Mouse (Mus musculus): ENCODE measurements around the gene Hoxc5.

The Hoxc5 gene

DNA sequence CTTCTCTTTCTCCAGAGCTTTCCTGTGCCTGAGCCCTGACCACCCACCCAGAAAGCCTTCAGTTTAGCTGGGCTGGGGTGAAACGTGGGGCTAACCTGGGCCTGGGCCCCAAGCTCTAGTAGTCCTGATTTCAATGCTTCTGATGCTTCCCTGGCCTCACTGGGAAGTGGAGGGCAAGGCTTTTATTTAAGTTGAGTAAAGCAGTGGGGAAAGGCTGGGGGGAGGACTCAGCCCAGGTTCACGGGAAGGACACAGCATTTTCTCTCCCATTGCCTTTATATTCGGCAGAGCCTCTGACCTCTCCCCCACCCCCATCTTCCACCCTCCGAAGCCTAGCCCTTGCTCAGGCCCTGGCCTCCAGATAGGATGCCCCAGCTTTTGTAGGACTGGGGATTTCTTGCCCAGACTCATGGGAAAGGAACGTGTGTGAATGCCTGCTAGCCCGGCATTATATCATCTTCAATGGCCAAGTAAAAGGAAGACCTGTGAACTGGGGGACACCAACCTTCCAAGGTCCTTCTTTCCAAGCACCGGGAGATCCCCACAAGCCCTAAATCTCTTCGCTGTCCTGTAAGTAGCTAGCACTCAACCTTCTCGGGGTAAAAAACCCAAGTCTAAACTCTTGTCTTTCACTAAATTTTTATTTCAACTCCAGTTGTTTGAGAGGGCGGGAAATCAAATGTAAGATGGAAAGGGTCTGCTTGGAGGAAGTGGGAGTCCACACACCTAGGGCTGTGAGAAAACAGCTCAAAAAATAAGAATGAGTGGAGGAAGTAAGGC is 71.6 kb downstream of the Hoxc5 start:
- DNase-seq (ENCODE audit: low spot score in 2 of 2), result no peak

DNA sequence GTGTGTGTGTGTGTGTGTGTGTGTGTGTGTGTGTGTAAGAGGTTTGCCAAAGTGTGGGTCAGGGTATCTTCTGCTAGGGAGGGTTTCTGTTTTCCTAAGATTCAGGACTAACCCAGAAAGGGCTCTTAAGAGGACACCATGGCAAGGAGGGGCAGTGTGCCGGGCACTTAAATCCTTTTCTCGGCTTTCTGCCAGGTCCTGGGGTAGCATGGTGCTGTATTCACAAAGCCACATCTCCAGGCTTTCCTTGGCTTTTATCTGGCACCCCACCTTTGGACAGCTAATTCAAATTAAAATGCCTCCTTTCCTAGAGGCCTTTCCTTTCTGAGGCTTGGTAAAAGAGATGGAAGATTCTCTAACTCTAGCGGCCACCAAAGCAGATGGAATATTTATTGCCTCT is 72.4 kb downstream of the Hoxc5 start:
- no peak for DNase-seq (ENCODE audit: low spot score in 2 of 2)

DNA sequence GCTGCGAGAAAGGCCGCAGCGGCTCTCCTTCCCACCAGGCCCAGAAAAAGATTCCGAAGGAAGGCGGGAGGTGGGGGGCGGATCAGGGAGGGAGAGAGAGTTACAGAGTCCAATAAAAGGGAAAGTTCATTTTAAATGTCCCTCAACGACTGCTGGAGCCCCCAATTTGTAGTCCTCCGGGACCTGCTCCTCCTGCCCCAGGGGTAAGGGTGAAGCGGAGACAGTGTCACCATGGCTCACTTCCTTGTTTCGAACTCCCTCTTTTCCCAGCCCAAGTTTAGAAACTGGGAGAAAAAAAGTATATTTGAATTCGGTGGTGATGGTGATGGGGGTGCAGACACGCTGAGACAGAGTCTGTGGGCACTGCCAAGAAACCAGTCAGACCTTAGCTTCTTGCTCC is 73.4 kb downstream of the Hoxc5 start:
- no peak for DNase-seq (ENCODE audit: low spot score in 2 of 2)

DNA sequence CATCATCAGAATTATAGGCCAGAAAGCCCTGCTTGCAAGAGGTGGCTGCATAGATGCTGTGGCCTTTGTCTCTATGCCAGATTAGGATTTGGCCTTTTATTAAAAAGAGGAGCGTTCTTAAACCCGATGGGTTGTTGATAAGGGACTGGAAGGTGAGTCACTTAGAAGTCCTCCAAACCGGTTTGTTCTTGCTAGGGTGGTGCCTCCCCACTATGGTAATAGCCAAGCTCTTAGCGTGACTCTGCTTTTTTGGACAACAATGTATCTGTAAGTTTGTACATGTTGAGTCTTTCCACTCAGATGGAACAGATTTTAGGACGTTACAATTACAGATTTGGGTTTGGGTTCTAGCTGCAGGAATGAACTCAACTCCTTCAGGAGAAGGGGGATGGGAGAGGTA is 74.4 kb downstream of the Hoxc5 start:
- no peak for DNase-seq (ENCODE audit: low spot score in 2 of 2)

DNA sequence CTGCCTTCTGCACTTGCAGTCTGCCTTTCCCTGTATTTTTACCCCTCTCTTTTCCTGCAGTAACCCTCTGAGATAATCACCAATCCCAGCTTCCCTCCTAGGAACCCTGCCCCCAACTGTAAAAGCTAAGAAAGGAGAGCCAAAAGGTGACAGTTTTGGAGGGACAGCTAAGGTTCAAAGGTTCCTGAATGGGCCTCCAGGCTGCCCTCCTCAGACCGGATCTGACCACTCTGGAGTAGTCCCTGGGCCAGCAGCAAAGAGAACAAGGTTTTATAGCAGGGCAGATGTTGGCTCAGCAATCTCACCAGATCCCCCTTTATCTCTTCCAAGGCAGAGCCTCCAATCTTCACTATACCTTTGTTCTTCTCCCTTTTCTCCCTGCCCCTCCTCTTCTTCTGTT is 75.0 kb downstream of the Hoxc5 start:
- no peak for DNase-seq (ENCODE audit: low spot score in 2 of 2)

DNA sequence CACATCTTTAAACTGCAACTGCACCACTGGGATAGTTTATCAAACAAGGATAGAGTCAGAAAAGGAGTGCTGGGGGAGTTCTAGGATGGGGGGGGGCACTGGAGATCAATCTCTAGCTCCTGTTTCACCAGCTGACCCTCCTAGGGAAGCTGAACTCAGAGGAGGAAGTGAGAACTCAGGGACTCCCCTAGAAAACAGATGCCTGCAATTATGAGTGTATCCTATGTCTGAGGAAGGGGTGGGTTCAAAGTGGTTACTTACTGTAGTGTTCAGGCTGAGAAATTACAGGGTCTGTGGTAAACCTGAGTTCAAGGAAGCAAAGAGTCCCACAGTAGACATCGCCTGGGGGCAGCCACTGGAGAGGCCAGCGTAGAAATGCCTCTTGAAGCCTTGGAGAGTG is 84.4 kb downstream of the Hoxc5 start:
- DNase-seq (ENCODE audit: low spot score in 2 of 2), result no peak

DNA sequence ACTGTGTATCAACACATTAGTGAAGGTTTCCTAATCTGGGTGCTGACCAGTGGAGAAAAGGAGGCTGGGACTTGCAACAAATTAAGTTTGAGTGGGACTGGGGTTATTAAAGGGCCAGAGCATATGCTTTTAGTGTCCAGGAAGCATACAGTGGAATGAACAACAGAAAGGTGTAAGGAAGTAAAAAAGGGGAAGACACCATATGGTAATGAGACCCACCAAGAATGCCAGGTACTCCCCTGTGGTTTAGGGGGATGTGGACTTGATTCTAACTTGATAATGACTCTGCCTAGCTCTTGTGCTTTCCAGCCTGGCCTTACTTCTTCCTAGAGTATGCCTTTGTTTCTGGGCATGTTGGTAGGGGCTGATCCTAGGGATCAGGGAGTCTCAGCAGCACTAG is 86.0 kb downstream of the Hoxc5 start:
- DNase-seq (ENCODE audit: low spot score in 2 of 2), result no peak

DNA sequence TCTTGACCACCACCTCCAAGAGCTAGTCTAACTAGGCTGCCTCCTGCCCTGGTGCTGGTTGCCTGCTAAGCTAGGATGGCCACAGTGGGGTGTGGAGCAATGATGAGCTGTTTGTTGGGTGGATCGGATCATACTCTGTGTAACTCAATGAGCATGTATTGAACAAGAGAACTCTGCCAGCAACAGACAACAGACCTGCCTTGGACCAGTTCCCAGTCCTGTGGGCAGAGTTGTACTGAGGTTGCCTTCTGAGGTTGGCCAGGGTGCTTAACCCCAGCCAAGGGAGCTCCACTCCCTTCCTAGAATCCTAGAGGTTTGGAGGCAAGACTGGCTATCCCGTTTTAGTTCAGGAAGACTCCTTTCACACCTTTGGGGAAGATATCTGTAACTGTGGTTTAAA is 89.2 kb downstream of the Hoxc5 start:
- DNase-seq (ENCODE audit: low spot score in 2 of 2), result no peak

DNA sequence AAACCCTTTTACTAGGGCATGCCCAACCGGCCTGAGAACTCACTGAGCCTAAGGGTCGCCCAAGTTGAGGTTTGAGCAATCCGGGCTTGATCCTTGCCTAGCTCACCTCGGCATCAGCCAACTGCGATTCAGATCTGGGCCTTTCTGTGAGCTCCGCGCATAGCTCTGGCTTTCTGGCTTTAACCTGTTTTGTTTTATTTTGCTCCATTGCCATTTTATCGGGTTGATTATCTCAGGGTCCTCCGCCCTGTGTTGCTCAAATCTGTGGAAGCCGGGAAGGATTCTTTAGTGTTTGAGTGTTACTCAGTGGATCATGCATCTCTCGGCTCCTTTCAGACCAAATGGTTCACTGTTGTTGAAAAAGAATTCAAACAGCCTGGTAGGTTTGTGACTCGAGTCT is 91.5 kb downstream of the Hoxc5 start:
- no peak for DNase-seq (ENCODE audit: low spot score in 2 of 2)

DNA sequence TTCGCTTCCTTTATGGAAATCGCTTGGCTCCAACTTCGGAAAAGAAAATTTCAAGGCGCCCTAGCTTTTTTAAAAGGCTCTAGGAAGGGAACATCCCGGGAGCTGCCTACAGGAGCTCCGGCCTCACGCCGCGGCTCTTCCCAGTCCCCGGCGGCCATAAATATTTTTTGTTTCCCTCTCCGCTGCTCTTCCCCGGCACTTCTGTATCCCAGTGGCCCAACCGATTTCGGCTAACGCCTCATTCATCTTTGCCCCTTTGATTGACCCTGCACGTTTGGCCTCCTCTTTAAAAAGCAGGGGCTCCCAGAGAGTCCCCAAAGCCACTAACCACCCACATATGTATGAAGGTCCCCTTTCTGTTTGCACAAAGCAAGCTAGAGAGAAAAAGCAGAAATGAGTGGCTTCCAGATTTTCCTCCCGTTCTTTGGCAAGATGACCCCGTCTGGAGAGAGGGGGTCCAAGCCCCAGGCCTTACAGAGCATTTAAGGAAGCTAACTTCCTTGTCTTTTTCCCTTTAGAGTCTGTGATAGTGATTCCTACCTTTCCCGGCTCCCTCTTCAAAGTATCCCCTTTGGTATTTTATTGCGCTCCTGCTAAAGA is 92.2 kb downstream of the Hoxc5 start:
- DNase-seq (ENCODE audit: low spot score in 2 of 2), result no peak

DNA sequence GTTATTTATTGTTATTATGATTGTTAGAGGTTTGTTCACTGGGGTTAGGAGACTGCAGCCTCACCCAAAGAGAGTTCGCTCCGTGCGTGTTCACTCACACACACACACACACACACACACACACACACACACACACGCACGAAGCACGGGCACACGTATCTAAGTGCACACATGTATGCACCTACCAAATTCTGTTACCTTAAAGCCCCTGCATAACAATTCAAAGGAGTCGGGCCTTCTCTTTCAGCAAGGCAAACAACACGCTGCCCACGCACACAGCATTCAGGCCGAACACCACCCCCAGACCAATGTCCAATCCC is 92.7 kb downstream of the Hoxc5 start:
- DNase-seq (ENCODE audit: low spot score in 2 of 2), result no peak

DNA sequence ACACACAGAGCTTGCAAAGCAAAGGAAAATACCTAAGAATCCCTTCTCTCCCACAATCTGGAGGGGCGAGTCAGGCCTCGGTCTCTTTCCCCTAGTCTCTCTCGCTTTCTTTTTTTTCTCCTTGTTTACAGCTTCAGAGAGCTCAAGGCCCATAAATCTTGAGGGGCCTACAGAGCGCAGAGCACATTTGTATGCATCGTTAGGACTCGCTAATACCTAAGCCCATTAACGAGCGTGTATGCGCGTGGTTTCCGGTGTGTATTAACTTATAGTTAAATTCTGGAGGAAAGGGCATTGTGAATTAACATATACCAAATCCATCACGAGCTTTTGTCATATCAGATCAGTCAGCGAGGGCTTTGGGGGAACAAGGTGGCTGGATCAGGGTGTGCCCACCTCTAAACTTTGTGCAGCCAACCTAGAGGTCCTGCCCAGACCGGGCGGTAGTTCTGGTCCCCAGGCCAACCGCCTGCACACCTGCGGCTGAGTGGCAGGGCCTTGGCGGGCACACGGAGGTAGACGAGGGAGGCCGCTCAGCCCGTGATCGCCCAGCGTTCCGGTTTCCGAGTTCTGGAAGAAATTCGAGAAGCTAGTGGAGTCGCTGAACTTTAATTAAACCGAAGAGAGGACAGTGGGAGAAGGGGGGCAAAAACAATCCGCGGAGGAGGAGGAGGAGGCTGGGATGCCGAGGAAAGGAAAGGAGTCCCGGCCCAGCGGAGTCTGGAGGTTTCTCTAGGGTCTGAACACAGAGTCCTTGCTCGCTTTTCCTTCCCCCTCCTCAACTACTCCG is 93.3 kb downstream of the Hoxc5 start:
- no peak for DNase-seq (ENCODE audit: low spot score in 2 of 2)

DNA sequence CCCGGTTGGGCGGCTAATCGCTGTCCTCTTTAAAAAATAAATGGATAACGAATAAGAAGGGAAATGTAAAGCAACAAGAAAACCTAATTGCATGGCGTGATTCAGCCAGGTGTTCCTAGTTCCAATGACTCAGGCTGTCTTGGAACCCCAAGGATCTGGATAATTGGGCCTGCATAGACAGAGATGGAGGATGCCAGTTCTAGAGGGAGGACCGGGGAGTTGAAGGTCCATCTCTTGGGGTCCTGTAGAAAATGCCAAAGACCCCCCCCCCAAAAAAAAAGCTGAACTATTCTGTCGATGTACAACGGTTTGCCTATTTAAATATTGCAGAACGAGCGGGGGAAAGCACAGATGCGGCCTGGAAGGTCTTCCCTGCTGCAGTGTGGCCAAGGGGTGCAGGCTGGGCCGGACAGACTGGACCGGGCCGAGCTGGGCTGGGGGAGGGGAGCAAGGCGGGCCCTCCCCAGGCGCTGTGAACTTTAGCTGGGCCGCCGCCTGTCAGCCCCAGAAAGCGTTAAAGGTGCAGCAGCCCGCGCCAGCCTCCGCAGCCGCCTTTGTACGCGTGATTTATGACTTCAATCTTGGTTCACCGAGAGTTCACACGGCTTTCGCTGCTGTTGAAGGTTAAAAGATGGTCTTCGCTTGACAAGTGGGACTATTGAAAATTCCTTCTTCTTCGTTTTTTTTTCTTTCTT is 94.0 kb downstream of the Hoxc5 start:
- no peak for DNase-seq (ENCODE audit: low spot score in 2 of 2)

DNA sequence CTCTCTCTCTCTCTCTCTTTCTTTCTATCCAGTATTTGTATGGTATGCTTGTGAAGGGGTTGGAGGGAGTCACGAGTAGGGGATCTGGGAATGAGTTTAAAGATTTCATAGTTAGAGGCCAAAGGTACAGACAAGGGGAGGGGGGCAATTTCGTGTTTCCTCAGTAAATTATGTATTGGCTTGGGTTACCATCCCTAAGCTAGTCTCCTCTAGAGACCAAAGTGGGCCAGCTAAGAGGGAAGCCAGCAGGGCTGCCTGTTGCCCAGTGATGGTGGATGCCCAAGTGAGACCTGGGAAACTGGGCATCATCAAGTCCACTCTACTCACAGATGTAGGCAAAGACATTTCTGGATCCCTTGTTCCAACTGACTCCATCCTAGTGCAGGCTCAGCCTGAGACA is 94.7 kb downstream of the Hoxc5 start:
- no peak for DNase-seq (ENCODE audit: low spot score in 2 of 2)

DNA sequence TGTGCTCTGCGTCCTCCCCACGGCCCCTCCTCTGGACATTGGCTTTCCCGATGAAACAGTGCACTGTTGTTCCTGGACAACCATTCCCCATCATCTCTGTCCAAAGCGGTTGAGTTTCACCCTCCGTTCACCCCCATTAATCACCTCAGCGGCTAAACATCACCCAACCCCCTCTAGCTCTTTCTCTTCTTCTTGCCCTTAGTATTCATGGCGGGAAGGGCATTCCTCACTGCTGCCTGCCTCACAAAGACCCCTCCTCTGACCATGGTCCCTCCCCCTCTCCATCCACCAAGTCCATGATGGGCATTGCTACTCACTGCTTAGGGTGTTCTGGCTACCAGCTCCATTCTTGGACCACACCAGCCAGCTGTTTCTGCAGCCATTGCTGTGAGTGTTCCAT is 98.4 kb downstream of the Hoxc5 start:
- no peak for DNase-seq (ENCODE audit: low spot score in 2 of 2)
